Mouse (Mus musculus): ENCODE measurements at regions not wholly inside any gene's neighbourhood (a gene's known extent, or its start where the extent isn't known, plus 50 kb on each side); places are given as distances from the start of the nearest gene placed in this dataset.
A peak's percentile ranks its signal among the peaks of the same experiment; 100 is the strongest.

DNA sequence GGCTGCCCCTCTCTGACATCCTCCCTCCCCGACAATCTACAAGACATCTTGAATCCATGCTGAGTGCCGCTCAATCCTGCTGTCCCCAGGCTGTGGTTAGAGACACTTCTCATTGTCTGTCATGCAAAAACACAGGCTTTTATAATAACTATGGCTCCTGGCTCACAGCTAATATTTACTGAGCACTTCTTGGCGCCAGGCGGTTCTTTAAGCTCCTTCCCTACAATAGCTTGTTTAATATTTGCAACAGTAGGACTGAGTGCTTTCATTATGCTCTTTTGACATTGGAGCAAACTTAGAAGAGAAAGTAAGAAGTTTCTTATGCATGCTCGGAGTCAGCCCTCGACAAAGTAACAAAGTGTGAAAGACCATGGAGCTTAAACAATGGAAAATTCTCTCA is 151.6 kb upstream of the Irx6 start:
- DNase-seq: no peak

DNA sequence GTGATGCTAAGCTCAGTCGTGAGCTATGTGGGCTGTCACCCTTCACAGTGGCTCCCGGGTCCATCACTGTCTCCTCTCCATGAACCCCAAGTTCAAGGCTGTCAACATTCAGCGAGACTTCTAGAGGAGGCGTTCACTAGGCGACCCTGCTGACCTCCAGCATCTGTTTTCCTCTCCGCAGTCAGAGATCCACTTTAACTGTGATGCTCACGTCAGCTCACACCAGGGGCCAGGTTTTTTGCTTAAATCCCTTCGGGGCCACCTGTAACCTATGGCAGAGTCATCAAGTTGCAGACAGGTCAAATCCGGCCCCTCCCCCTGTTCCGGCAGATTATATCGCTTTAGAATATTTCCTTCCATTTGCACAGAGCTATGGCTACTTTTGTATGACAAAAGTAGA is 144.3 kb upstream of the Irx6 start:
- no peak for DNase-seq

- peak; percentile 52 for DNase-seq
Measured at GRCm38 (mm10) chr8:92540636-92541035, 133.5 kb upstream of the Irx6 start.

- DNase-seq: peak; percentile 10
Measured at GRCm38 (mm10) chr8:92545347-92546059, 128.6 kb upstream of the Irx6 start.

DNA sequence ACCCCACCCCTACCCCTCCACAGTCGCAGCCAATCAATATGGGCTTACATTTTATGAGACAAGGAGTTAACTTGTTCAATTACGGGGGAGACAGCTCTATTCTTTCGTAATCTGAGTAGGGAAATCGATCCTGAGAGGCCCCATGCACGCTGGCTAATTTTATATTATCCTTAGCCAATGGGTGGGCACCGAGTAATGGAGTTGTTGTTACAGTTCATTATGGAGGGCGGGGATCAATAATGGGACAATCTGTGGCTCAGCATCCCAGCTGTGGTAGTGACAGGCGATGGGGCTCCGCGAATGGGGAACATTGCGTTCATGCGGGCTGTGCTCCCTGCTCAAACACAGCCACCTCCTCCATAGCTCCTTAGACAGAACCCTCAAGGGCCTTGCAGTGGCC is 118.9 kb upstream of the Irx6 start:
- no peak for DNase-seq

GRCm38 (mm10) chr8:92555631-92556030 is 118.5 kb upstream of the Irx6 start:
- no peak for DNase-seq

DNA sequence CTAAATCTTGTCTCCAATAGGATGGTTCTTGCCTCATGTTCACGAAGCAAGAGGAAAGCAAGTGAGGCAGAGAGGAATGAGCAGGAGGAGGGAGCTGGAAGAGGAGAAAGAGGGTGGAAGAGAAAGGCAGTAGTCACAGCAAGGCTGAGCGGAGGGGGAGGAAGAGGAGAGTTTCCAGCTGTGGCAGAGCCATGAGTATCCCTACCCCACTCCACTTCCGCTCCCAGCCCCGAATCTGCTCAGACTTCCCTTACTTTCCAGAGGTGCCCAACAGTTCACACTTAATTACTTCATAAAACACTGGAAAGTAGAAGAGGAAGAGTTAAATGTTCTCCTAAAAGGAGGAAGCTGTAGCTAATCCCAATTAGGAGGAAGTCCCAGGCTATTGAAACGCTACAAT is 111.6 kb upstream of the Irx6 start:
- DNase-seq: no peak

GRCm38 (mm10) chr8:92562962-92563361 is 111.1 kb upstream of the Irx6 start:
- DNase-seq: no peak

GRCm38 (mm10) chr8:92569650-92570049 is 104.4 kb upstream of the Irx6 start:
- no peak for DNase-seq

GRCm38 (mm10) chr8:92579446-92579845 is 94.6 kb upstream of the Irx6 start:
- DNase-seq: no peak

- DNase-seq: no peak
Measured at GRCm38 (mm10) chr8:92581051-92581450, 93.0 kb upstream of the Irx6 start.

- no peak for DNase-seq
Measured at GRCm38 (mm10) chr8:92600766-92601165, 73.3 kb upstream of the Irx6 start.

DNA sequence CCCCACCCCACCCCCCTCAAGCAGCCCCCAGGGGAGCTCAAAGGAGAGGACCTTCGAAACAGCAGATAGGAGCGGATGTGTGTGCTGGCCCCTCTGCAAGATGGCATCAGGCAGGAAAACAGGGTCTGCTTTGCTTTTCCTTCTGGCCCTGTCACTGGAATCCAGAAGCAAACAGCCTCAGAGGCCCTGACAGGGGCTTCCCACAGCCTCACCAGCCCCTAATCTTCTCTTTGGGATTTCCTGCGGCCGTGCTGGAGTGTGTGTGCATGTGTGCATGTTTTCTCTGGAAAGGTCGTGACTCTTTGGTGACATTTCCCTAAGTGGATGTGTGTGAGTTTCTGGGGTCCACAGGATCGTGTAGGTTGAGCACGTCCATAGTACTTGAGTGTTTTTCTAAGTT is 71.1 kb upstream of the Irx6 start:
- no peak for DNase-seq

- DNase-seq: no peak
Measured at GRCm38 (mm10) chr8:92605631-92606030, 68.5 kb upstream of the Irx6 start.

- DNase-seq: no peak
Measured at GRCm38 (mm10) chr8:92607604-92608003, 66.5 kb upstream of the Irx6 start.

DNA sequence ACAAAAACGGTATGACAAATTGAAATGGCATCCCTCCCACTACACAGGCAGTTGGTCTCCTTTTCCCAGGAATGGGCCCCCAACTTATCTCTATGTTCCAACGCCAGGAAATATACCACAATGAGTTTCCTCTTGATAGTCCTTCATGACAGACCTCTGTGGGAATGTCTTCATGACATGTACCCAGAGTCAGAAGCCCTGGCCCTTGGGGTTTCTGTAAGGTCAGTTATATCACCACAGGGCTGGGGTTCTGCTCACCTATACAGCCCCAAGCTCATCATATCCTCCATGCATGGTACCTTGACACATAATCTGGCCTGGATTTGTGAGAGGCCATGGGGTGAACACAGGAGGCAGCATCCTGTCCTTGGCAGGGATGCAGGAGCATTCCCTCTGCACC is 64.2 kb upstream of the Irx6 start:
- DNase-seq: no peak

- DNase-seq: no peak
Measured at GRCm38 (mm10) chr8:92610487-92611059, 63.5 kb upstream of the Irx6 start.

- DNase-seq: peak; percentile 33
Measured at GRCm38 (mm10) chr8:92613486-92613885, 60.6 kb upstream of the Irx6 start.

GRCm38 (mm10) chr8:92616341-92617115 is 57.6 kb upstream of the Irx6 start:
- no peak for DNase-seq

DNA sequence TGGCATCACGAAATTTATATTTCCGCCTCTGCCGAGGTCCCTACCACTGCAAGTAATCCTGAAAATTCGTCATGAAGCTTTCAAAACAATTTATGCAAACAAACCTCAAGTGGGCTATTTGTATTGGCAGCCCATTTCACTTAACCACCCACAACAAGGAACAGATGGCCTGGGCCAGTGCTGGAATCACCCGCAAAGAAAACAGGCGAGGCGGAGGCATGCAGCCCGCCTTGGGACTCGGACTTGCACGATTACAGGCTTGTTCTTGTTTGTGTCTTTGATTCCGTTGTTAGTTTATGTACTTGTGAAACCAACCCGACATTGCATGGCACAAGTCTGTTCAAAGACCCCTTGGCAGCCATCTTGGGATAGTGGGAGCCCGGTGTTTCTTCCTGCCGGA is 55.8 kb upstream of the Irx6 start:
- DNase-seq: no peak
